Comparison of ENCODE assay signal across 8 mouse cellular contexts in the genomic region with DNA sequence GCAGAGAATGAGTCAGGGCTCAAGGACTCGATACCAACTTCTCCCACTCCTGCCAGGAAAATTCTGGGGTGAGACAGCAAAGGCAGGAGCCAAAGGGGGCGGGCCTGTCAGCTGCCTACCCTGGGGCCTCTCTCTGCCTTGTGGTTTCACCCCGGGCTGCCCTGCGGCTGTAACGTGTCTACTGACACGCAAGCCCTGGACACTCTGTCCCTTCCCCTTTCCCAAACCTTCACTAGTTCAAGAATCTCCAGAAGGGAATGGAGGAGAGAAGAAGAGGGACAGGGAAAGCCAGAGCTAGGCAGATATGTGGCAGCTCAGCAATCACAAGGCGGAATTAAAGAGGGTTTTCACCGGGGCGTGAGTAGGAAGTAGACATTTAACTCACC. TPM values are rescaled to one million over a fixed set of nuclear protein-coding genes. Genes with fewer than 3 reads are reported as not detected.
A peak's percentile ranks its signal among the peaks of the same experiment; 100 is the strongest.
DNase-seq lines count a peak whose midpoint lies in the region; ATAC-seq lines count a peak whose summit lies in the region.

No protein-coding gene starts in this region.

- peak overlapping the region; percentile 61 for H3K4me3 ChIP-seq in heart, embryonic 10.5 days
- peak overlapping the region; percentile 47 for H3K4me3 ChIP-seq in liver, embryonic 15.5 days (replicated peaks)

- H3K36me3 ChIP-seq in heart, embryonic 10.5 days: no peaks in the 10 kb centered on the region
- no peaks in the 10 kb centered on the region for H3K36me3 ChIP-seq in liver, embryonic 15.5 days (replicated peaks)

- H3K4me1 ChIP-seq in heart, embryonic 10.5 days: peaks cover 25% of the 10 kb centered on the region
- peaks cover 22% of the 10 kb centered on the region for H3K4me1 ChIP-seq in liver, embryonic 15.5 days (replicated peaks)

- H3K9me3 ChIP-seq in heart, embryonic 10.5 days: no peaks in the 10 kb centered on the region
- no peaks in the 10 kb centered on the region for H3K9me3 ChIP-seq in liver, embryonic 15.5 days (replicated peaks)

- ATAC-seq in CD4-positive, CD25-positive, alpha-beta regulatory T cell, adult 4 months: peak; percentile 35
- ATAC-seq in activated CD4-positive, CD25-positive, alpha-beta regulatory T cell, adult 4 months: peak; percentile 23
- 0 out of 2 replicates have a peak, but pooled peaks have one; percentile 35 for ATAC-seq in liver, embryonic 15.5 days (ENCODE audit: insufficient read depth)

- peak overlapping the region; percentile 67 for H3K4me2 ChIP-seq in liver, embryonic 15.5 days

- peak overlapping the region; percentile 76 for H3K27ac ChIP-seq in heart, embryonic 10.5 days
- H3K27ac ChIP-seq in liver, embryonic 15.5 days (replicated peaks): peak overlapping the region; percentile 64

- peak overlapping the region; percentile 39; the same call in 1 of the 2 replicates for H3K9ac ChIP-seq in liver, embryonic 15.5 days

- DNase-seq in embryo, embryonic 9.5 days (ENCODE audit: extremely low spot score): peak; percentile 42
- DNase-seq in heart, embryonic 10.5 days (ENCODE audit: low spot score): peak; percentile 76
- peak; percentile 72 for DNase-seq in kidney, adult 9 months
- peak; percentile 23 to 33 for DNase-seq in natural killer cell, adult 2 months (ENCODE audit: low spot score in 2 of 2)
- DNase-seq in frontal cortex, postnatal 25 days (ENCODE audit: low spot score in 2 of 2): no peak

- no peaks in the 10 kb centered on the region for H3K27me3 ChIP-seq in heart, embryonic 10.5 days (ENCODE audit: insufficient read depth, poor library complexity, severe bottlenecking)
- H3K27me3 ChIP-seq in liver, embryonic 15.5 days: peaks cover 34% of the 10 kb centered on the region

- WGBS in heart, embryonic 10.5 days: 4% methylated on average over 9 of the region's 9 CpGs
- under 1% methylated on average over 9 of the region's 9 CpGs for WGBS in liver, embryonic 15.5 days (ENCODE audit: insufficient replicate concordance)

RNA-seq across cellular contexts. Expression of a gene that starts 6.1 kb away (rescaled TPM):
- polyA plus RNA-seq in CD4-positive, CD25-positive, alpha-beta regulatory T cell, adult 4 months (2017; shearing (Covaris generic)): 10 to 100 TPM; 38.8 to 42.3 TPM
- polyA plus RNA-seq in activated CD4-positive, CD25-positive, alpha-beta regulatory T cell, adult 4 months (2017; shearing (Covaris generic)): 10 to 100 TPM; 44.6 to 48.7 TPM
- 63.7 and 65.8 TPM in 2 replicates for polyA plus RNA-seq in heart, embryonic 10.5 days (2016; fragmentation: Nextera tagmentation; extraction: Ambion mirVana)
- 21.4 and 24.4 TPM in 2 replicates for polyA plus RNA-seq in liver, embryonic 15.5 days (2015; fragmentation: Nextera tagmentation; extraction: Ambion mirVana)

RNA-seq across cellular contexts. Expression of a gene that starts 29.0 kb away (rescaled TPM):
- 10 to 100 TPM; 34.4 to 41.1 TPM for polyA plus RNA-seq in CD4-positive, CD25-positive, alpha-beta regulatory T cell, adult 4 months (2017; shearing (Covaris generic))
- polyA plus RNA-seq in activated CD4-positive, CD25-positive, alpha-beta regulatory T cell, adult 4 months (2017; shearing (Covaris generic)): 10 to 100 TPM; 36.1 to 43.0 TPM
- polyA plus RNA-seq in heart, embryonic 10.5 days (2016; fragmentation: Nextera tagmentation; extraction: Ambion mirVana): 83.9 and 90.7 TPM in 2 replicates
- polyA plus RNA-seq in liver, embryonic 15.5 days (2015; fragmentation: Nextera tagmentation; extraction: Ambion mirVana): 18.6 and 21.4 TPM in 2 replicates

RNA-seq across cellular contexts. Expression of a gene that starts 42.4 kb away (rescaled TPM):
- polyA plus RNA-seq in CD4-positive, CD25-positive, alpha-beta regulatory T cell, adult 4 months (2017; shearing (Covaris generic)): under 1 TPM; 0.16 to 0.30 TPM
- under 1 TPM; 0.11 to 0.45 TPM for polyA plus RNA-seq in activated CD4-positive, CD25-positive, alpha-beta regulatory T cell, adult 4 months (2017; shearing (Covaris generic))
- 0.04 and 0.12 TPM in 2 replicates for polyA plus RNA-seq in heart, embryonic 10.5 days (2016; fragmentation: Nextera tagmentation; extraction: Ambion mirVana)
- 0.01 TPM in 1 of 2 replicates, not detected in the other for polyA plus RNA-seq in liver, embryonic 15.5 days (2015; fragmentation: Nextera tagmentation; extraction: Ambion mirVana)

RNA-seq across cellular contexts. Expression of a gene that starts 52.9 kb away (rescaled TPM):
- 1 to 10 TPM; 7.6 to 8.4 TPM for polyA plus RNA-seq in CD4-positive, CD25-positive, alpha-beta regulatory T cell, adult 4 months (2017; shearing (Covaris generic))
- polyA plus RNA-seq in activated CD4-positive, CD25-positive, alpha-beta regulatory T cell, adult 4 months (2017; shearing (Covaris generic)): 1 to 10 TPM; 6.1 to 7.8 TPM
- polyA plus RNA-seq in heart, embryonic 10.5 days (2016; fragmentation: Nextera tagmentation; extraction: Ambion mirVana): 3.2 and 3.4 TPM in 2 replicates
- 1.1 and 1.3 TPM in 2 replicates for polyA plus RNA-seq in liver, embryonic 15.5 days (2015; fragmentation: Nextera tagmentation; extraction: Ambion mirVana)

Comparison
In these comparisons a context has a peak if more than half of its experiments do, and no peak if none do; other contexts are left out.
1. DNase-seq: peak in embryo, embryonic 9.5 days (single experiment), heart, embryonic 10.5 days (single experiment), kidney, adult 9 months (single experiment) and natural killer cell, adult 2 months (2 of 2); none in frontal cortex, postnatal 25 days (0 of 2).
2. Peak in every context shown above with its lines, with median percentiles within 50 percentile points of each other: ATAC-seq.